Mouse (Mus musculus): Measurements from ENCODE around the gene Creb3l2. TPM values are rescaled to one million over a fixed set of nuclear protein-coding genes. Genes with fewer than 3 reads are reported as not detected.

Creb3l2 gene
- polyA plus RNA-seq, 1 experiment = 32.2 TPM

GRCm38 (mm10) chr6:37325906-37326602, 115.9 kb downstream of the Creb3l2 start:
- no peak for DNase-seq (ENCODE audit: low read depth)

DNA sequence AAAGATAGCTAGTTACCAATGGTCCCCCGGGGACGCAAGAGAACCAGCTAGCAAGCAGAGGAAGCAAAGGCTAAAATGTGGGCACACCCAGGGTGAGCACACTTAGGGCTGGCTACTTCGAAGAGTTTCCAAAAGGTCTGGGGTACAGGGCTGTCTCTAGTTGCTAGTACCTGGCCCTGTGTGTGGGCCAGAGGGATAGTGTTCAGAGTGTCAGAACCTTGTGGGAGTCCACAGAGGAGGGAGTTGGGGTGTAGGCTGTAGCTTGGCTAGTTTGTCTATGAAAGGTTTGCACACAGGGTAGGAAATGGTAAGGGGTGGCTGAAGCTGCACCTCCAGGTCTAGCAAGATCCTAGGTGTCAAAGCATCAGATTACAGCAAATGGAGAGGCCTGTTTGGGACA, 116.9 kb downstream of the Creb3l2 start:
- DNase-seq (ENCODE audit: low read depth) = no peak

GRCm38 (mm10) chr6:37322641-37323040, 119.3 kb downstream of the Creb3l2 start:
- no peak for DNase-seq (ENCODE audit: low read depth)

- DNase-seq (ENCODE audit: low read depth) = no peak
These were observed 119.9 kb downstream of the Creb3l2 start for GRCm38 (mm10) chr6:37322088-37322487.

DNA sequence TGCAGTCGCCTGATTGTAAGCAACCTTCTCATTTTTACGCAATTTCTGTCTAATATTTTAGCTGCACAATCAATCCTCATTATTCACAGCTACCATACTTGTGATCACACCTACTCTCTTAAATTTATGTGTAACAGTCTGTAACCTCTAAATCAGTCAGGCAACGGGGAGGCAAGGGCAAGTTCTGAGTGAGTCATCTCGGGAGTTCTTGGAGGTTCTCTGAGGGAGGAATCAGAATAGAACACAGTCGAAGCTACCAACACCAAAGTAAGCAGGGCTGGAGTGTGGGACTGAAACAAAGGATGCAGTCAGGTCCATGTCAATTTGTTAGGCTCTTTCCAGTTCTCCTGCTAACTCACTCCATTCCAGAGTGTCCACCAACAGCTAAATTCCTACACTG, 124.0 kb downstream of the Creb3l2 start:
- DNase-seq (ENCODE audit: low read depth) = no peak

DNA sequence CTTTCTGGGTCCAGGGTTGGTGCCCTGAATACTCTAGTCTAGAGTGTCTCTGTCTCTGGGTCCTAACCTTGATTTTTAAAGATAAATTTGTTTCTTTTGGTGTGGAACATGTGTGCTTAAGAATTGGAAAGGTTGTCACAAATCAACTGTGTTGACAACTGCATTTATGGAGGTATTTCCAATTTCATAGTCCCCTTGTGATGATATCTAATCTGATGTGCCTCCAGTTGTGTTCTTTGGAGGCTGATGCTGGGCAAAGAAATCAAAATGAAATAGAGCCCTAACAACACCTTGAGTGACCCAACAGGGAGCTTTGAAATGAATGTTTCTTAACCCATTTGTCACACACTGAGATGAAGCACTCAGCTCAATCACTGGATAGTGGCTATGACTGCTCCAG, 126.5 kb downstream of the Creb3l2 start:
- DNase-seq (ENCODE audit: low read depth) = peak; percentile 60

- no peak for DNase-seq (ENCODE audit: low read depth)
These were observed 131.3 kb downstream of the Creb3l2 start for GRCm38 (mm10) chr6:37310601-37311000.

DNA sequence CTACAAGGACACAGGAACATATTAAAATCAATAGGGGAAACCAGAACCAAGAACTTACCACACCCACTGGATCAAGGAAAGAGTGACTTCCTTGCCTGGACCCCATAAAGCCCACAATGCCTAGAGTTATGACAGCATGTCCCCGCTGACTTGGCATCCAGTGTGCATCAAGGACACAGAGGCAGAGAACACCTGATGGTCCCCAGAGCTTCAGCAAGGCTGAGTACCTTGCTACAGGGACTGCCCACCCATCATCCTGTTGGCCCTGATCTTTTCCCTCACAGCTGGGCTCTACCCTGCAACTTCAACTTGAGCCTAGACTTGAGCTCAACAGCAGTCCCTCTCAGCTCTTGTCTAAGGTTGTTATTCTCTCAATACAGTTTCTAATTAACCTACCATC, 135.3 kb downstream of the Creb3l2 start:
- DNase-seq (ENCODE audit: low read depth) = no peak

DNA sequence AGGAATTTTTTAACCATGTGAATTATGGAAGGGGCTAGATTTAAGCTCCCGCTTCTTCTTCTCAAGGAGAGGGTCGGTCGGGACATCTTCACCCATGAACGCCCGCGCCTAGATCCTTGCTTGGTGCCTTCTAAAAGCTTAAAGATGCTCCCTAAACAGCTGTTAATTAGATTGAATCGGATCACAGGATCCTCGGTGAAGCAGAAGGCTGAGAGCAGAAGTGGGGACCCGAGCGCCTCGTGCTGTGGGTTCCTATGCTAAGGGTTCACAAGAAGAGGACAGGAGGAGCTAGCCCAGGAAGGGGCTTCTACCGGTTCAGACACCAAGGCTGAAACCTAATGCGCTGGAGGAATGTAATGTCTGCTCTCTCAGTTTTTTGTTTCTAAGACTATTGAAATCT, 141.5 kb downstream of the Creb3l2 start:
- DNase-seq (ENCODE audit: low read depth) = no peak

- no peak for DNase-seq (ENCODE audit: low read depth)
These were observed 142.2 kb downstream of the Creb3l2 start, which contains the start of gene Dgki for GRCm38 (mm10) chr6:37299562-37300390. Dgki (minus strand) TSS chr6:37300184.

DNA sequence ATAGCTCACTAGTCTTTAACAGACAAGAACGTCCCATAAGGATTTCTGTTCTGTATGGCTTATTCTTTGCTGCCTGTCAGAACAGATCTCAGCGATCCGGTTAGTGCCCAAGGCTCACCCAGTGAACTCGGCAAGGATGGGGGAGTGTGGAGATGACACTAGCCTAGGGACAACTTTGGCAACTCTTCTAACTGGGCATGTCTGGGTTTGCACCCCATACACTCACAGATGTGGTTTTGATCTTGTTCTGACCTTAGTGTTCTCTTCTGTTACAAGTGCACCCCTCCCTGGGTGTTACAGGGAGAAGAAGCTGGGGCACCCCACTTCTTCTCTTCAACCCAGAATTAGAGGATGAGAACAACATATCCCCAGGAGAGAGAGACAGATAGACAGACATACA, 143.0 kb downstream of the Creb3l2 start:
- DNase-seq (ENCODE audit: low read depth) = peak; percentile 95

GRCm38 (mm10) chr6:37297744-37298482, 144.0 kb downstream of the Creb3l2 start:
- no peak for DNase-seq (ENCODE audit: low read depth)

DNA sequence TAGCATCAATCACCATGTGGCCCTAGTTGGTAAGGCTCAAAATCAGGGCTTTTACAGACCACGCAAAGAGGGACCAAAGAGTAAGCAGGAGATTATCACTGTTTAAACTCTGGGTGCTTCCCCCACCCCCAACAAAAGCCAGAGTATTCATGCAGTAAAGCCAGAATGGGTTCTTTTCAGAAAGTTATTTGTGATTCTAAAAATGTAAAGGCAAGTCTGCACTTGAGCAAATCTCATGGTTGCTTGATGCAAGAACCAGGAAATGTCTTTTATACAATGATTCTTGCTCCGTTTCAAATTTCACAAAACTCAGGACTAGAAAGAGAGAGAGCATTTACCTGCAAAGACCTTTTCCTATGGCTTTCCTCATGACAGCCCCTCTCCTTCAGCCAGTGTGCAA, 149.9 kb downstream of the Creb3l2 start:
- DNase-seq (ENCODE audit: low read depth) = no peak

DNA sequence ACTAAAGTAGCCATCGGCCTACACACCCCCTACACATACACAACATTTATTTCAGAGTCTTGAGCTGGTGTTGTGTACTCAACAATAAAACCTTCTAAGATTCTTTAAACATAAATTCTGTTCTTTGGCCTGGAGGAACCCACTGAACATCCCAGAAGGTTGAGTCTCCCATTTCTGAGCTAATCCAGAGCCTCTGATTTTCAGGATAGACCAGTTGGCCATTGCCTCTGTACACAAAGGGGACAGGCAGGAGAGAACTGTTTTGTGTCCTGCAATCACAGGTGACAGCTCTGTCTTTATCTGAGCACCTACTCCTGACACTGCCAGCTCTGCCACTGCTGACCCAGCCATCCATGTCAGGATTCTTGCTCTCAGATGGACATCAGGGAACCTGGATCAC, 150.8 kb downstream of the Creb3l2 start:
- no peak for DNase-seq (ENCODE audit: low read depth)

DNA sequence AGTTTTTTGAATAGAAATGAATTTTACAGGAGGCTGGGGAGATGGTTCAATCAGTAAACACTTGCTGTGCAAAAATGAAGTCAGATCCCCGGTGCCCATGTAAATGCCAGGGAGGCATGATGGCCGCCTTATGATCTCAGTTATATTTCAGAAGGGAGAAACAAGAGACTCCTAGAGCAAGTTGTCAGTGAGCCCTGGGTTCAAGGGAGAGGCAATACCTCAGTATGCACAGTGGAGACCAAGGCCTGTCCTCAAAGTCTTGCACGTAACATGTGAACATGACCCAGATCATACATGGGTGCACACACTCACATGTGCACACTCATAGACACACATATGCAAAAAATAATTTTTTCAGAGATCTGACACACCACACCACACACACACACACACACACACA, 151.3 kb downstream of the Creb3l2 start:
- DNase-seq (ENCODE audit: low read depth) = no peak

DNA sequence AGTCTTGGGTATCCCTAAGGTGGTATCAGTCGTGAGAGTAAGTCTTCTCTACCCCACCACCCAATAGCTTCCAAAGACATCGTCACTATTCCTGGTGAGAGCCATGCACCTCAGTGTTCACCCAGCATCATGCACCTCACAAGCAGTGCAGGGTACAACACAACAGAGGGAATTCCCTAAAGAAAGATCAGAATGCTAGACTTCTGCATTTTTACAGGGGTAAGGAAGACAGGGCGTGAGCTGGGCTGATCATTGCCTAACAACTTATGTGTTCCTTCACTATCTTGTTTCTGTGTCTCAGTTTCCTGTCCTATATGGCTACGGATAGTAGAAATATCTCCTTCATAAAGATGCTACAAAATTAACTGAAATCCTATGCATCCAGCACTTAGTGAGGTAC, 155.8 kb downstream of the Creb3l2 start:
- DNase-seq (ENCODE audit: low read depth) = no peak

- no peak for DNase-seq (ENCODE audit: low read depth)
These were observed 157.1 kb downstream of the Creb3l2 start for GRCm38 (mm10) chr6:37284879-37285278.

DNA sequence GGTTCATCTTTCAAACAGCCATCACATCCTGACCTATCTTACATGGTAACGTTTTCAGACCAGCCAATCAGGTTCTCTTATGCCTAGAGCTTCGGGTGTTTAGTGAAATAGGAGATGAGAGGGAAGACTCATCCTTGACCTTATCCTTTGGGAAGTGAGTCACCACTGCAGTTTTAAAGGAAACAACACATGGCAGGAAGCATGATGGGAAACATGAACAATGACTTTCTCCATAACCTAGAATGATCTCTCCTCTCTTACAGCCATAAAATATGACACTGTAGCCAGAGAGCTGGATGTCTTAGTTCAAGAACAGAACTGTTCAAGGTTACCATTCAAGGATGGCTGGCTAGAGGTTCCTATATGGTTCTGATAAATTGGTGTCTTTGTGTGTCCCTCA, 158.6 kb downstream of the Creb3l2 start:
- DNase-seq (ENCODE audit: low read depth) = no peak

GRCm38 (mm10) chr6:37282659-37283058, 159.3 kb downstream of the Creb3l2 start:
- no peak for DNase-seq (ENCODE audit: low read depth)

All from gonadal fat pad, adult 2 months (tissue).